Mouse (Mus musculus) spleen, postnatal 10 days (tissue): Measurements from ENCODE around the gene Nme6.
A peak's percentile ranks its signal among the peaks of the same experiment; 100 is the strongest.
"Not testable (repeated sequence)": the region's sequence is repeated elsewhere in the genome, so short reads cannot be mapped to it uniquely, and the experiment has no call there.

ENCODE experiments used
- DNase-seq, 2 experiments: peaks; one replicate each; pipeline ENCODE4 v3.0.0; 2021 to 2022; ENCODE audit warnings: low spot score in 2 of 2

Gene Nme6

GRCm38 (mm10) chr9:109832391-109833087 is at the start of gene Nme6:
Nme6 (plus strand) TSS chr9:109832749.
- peak; percentile 81 to 90 for DNase-seq

GRCm38 (mm10) chr9:109790570-109790969 is 42.0 kb upstream of the Nme6 start, which contains the start of gene Fbxw27:
Fbxw27 (minus strand) TSS chr9:109790670.
- not testable (repeated sequence) for DNase-seq

- DNase-seq = no peak
Measured at GRCm38 (mm10) chr9:109795221-109795620, 37.3 kb upstream of the Nme6 start.

GRCm38 (mm10) chr9:109795811-109796210 is 36.7 kb upstream of the Nme6 start:
- DNase-seq = no peak

GRCm38 (mm10) chr9:109798051-109798450 is 34.5 kb upstream of the Nme6 start:
- peak in 1 of 2 experiments; percentile 22 for DNase-seq

- not testable (repeated sequence) for DNase-seq
Measured at GRCm38 (mm10) chr9:109805596-109805995, 27.0 kb upstream of the Nme6 start.

- DNase-seq = no peak
Measured at GRCm38 (mm10) chr9:109806260-109806659, 26.3 kb upstream of the Nme6 start.

- no peak for DNase-seq
Measured at GRCm38 (mm10) chr9:109806695-109807293, 25.8 kb upstream of the Nme6 start.

- DNase-seq = no peak
Measured at GRCm38 (mm10) chr9:109807898-109808297, 24.7 kb upstream of the Nme6 start.

- DNase-seq = no peak
Measured at GRCm38 (mm10) chr9:109811980-109812379, 20.6 kb upstream of the Nme6 start, which contains the start of gene Spink8. Spink8 (plus strand) TSS chr9:109812280.

GRCm38 (mm10) chr9:109813424-109813823 is 19.1 kb upstream of the Nme6 start:
- DNase-seq = no peak

GRCm38 (mm10) chr9:109816341-109816740 is 16.2 kb upstream of the Nme6 start:
- DNase-seq = no peak

GRCm38 (mm10) chr9:109825739-109826138 is 6.8 kb upstream of the Nme6 start:
- no peak for DNase-seq

- no peak for DNase-seq
Measured at GRCm38 (mm10) chr9:109826181-109826580, 6.4 kb upstream of the Nme6 start.

GRCm38 (mm10) chr9:109833088-109833412 is 501 bp downstream of the Nme6 start:
- DNase-seq = peak in 1 of 2 experiments; percentile 18

GRCm38 (mm10) chr9:109849312-109849758 is 16.8 kb downstream of the Nme6 start, which contains the start of gene Camp:
Camp (minus strand) TSS chr9:109849617.
- peak in 1 of 2 experiments; percentile 29 for DNase-seq

GRCm38 (mm10) chr9:109850099-109850498 is 17.6 kb downstream of the Nme6 start:
- no peak for DNase-seq

GRCm38 (mm10) chr9:109854341-109854740 is 21.8 kb downstream of the Nme6 start:
- no peak for DNase-seq

GRCm38 (mm10) chr9:109855947-109856346 is 23.4 kb downstream of the Nme6 start:
- no peak for DNase-seq

GRCm38 (mm10) chr9:109862397-109863044 is 30.0 kb downstream of the Nme6 start:
- peak; percentile 80 to 91 for DNase-seq

GRCm38 (mm10) chr9:109863085-109863484 is 30.5 kb downstream of the Nme6 start:
- DNase-seq = no peak

- no peak for DNase-seq
Measured at GRCm38 (mm10) chr9:109866218-109866617, 33.7 kb downstream of the Nme6 start.
